Mouse (Mus musculus) small intestine, adult 2 months (tissue): ENCODE measurements around the gene Cacna1i. TPM values are rescaled to one million over a fixed set of nuclear protein-coding genes. Genes with fewer than 3 reads are reported as not detected.

ENCODE experiments used
- H3K27ac ChIP-seq: fragments of 200-500 bp; 2 replicates; pipeline ENCODE4 v1.5.1; 2012; ENCODE audit warnings: low read depth, low read length, control low read depth, inconsistent platforms; ENCODE audit not compliant: insufficient read depth
- H3K27me3 ChIP-seq: fragments of 200-500 bp; 2 replicates; pipeline ENCODE4 v1.6.1; 2012; ENCODE audit warnings: mild to moderate bottlenecking, moderate library complexity, low read length, inconsistent platforms; ENCODE audit not compliant: control insufficient read depth, insufficient read depth
- H3K36me3 ChIP-seq: fragments of 200-500 bp; 2 replicates; pipeline ENCODE4 v1.6.1; 2012; ENCODE audit warnings: mild to moderate bottlenecking, low read length, control low read depth, inconsistent platforms; ENCODE audit not compliant: control insufficient read depth, insufficient read depth
- H3K4me1 ChIP-seq: fragments of 200-500 bp; 2 replicates; pipeline ENCODE4 v1.6.1; 2012; ENCODE audit warnings: low read length, inconsistent platforms, mixed read lengths; ENCODE audit not compliant: control insufficient read depth, insufficient read depth, insufficient read length
- H3K4me3 ChIP-seq: fragments of 200-500 bp; 2 replicates; pipeline ENCODE4 v1.5.1; 2012; ENCODE audit warnings: low read depth, mild to moderate bottlenecking, control low read depth, inconsistent platforms, low read length, moderate library complexity
- CTCF ChIP-seq: fragments of 200-500 bp; IDR thresholded peaks from 2 replicates; pipeline ENCODE4 v1.5.1; 2012; ENCODE audit warnings: low read depth, mild to moderate bottlenecking, control low read depth, inconsistent platforms, low read length, moderate library complexity, mixed read lengths; ENCODE audit not compliant: insufficient replicate concordance, insufficient read length; ENCODE audit errors: extremely low read depth
- POLR2A ChIP-seq: fragments of 200-500 bp; IDR thresholded peaks from 2 replicates; pipeline ENCODE4 v1.6.1; 2012; ENCODE audit warnings: low read depth, mild to moderate bottlenecking, control low read depth, inconsistent platforms, low read length, moderate library complexity
- WGBS: fragments of 180-500 bp; shearing (Covaris S2); methylation state at CpG from one replicate; pipeline ENCODE4 v1.1.7; 2018; 5-methylcytosine and 5-hydroxymethylcytosine counted together
- polyA plus RNA-seq: library from polyadenylated mRNA; depleted of rRNA; stranded (reverse); fragments of >200 nt; gene quantifications from 2 replicates; pipeline ENCODE4 v1.2.3, GENCODE M21; 2012

Gene Cacna1i
- polyA plus RNA-seq, 1 experiment: 0.85 TPM

DNA sequence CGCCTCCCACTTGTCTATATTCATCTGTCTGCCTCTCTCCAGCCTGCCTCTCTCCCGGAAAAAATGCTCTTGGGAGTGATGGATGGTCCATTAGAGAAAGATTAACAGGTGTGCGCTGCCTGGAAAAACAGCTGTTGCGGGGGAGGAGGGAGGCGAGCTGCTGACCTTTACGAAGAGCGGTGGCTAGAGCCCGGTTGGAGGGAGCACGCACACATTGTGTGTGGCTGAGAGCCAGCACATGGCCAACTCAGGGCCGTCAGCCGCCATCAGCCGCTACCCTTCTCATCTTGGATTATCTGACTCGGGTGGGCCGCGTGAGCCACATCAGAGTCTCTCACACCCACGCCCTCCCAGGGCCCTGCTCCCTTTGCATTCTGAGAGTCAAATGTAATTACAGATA lies 79.9 kb downstream of the Cacna1i start:
- Histone ChIP-seq H3K27me3 (no peaks in the 10 kb centered on the region), H3K36me3 (no peaks in the 10 kb centered on the region), H3K4me1 (no peaks in the 10 kb centered on the region), H3K27ac (no peak overlapping the region), H3K4me3 (no peak overlapping the region)
- WGBS: 24% methylated on average over 16 of the region's 16 CpGs
- no peak for TF ChIP-seq POLR2A
- no peak for TF ChIP-seq CTCF

DNA sequence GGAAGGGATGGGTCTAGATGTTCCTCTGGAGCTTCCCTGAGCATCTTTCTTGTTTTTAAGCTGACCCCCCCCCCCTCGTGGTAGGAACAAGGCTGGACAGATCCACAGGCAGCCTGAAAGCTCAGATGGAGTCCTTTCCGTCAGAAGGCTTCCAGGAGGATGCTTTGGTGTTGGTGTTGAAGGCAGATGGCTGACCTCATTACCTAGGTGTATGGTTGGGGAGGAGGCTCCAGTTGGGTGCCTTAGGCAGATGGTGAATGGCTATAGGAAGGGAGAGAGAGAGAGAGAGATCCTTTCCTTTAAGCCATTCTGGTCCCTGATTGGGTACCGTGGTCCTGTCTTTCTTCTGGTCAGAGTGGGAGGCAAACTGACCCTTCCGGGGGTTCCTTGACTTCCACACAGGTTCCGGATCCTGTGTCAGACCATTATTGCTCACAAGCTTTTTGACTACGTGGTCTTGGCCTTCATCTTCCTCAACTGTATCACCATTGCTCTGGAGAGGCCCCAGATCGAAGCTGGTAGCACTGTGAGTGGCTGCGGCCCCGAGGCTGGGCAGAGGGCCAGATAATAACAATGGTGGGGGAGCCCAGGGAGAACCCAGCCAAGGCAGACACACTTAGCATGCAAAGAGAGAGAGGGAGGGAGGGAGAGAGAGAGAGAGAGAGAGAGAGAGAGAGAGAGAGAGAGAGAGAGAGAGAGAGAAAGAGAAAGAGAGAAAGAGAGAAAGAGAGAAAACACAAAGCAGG lies 86.4 kb downstream of the Cacna1i start:
- H3K27ac ChIP-seq: no peak overlapping the region
- TF ChIP-seq POLR2A (no peak), CTCF (no peak)
- H3K36me3 ChIP-seq: no peaks in the 10 kb centered on the region
- H3K4me3 ChIP-seq: no peak overlapping the region
- no peaks in the 10 kb centered on the region for H3K27me3 ChIP-seq
- no peaks in the 10 kb centered on the region for H3K4me1 ChIP-seq
- 62% methylated on average over 9 of the region's 9 CpGs for WGBS

DNA sequence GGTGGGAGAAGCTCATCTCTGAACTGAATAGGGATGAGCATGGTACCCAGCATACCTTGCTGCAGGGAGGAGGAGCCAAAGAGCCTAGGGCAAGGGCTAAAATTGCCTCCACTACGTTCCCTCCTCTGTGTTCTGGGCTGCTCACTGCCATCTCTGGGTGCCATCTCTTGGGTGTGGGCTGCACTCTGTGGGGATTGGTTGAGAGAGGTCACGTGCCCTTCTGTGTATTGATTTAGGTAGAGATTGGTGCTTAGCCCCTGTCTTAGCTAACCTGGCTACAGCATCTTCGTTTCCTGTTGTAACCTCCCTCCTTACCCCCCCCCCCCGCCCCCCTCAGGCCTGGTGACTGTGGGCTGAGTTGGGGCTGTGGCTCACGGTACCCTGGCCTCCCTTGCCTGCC lies 87.8 kb downstream of the Cacna1i start:
- H3K4me3 ChIP-seq: no peak overlapping the region
- H3K36me3 ChIP-seq: no peaks in the 10 kb centered on the region
- H3K27me3 ChIP-seq: no peaks in the 10 kb centered on the region
- no peaks in the 10 kb centered on the region for H3K4me1 ChIP-seq
- no peak for TF ChIP-seq POLR2A
- TF ChIP-seq CTCF: no peak
- no peak overlapping the region for H3K27ac ChIP-seq
- WGBS: 51% methylated on average over 5 of the region's 5 CpGs

- Histone ChIP-seq H3K4me1 (no peaks in the 10 kb centered on the region), H3K4me3 (no peak overlapping the region), H3K36me3 (no peaks in the 10 kb centered on the region), H3K27me3 (no peaks in the 10 kb centered on the region), H3K27ac (no peak overlapping the region)
- TF ChIP-seq POLR2A (no peak), CTCF (no peak)
- WGBS: 71% methylated on average over 2 of the region's 2 CpGs
Measured at GRCm38 (mm10) chr15:80387185-80387584, 100.1 kb downstream of the Cacna1i start.

DNA sequence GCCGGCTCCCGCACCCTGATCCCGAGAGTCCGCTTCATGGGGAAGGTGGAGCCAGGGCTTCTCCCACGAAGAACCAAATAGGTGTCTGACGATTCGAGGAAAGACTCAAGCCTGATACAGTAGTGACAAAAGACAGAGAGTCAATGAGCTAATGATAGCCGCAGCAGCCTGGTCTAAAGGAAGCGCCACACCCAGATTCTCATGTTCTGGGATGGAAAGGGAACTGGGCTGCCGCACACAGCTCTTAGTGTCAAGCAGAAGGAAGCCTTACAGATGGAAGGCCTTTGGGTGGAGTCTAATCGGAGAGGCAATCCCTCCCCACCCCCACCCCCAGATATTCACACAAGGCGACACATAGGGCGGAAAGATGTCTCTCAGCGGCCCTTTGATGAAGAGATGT lies 104.8 kb downstream of the Cacna1i start:
- WGBS: 82% methylated on average over 14 of the region's 14 CpGs
- no peaks in the 10 kb centered on the region for H3K4me1 ChIP-seq
- H3K27me3 ChIP-seq: no peaks in the 10 kb centered on the region
- no peak overlapping the region for H3K27ac ChIP-seq
- H3K36me3 ChIP-seq: no peaks in the 10 kb centered on the region
- TF ChIP-seq CTCF: no peak
- TF ChIP-seq POLR2A: no peak
- no peak overlapping the region for H3K4me3 ChIP-seq

DNA sequence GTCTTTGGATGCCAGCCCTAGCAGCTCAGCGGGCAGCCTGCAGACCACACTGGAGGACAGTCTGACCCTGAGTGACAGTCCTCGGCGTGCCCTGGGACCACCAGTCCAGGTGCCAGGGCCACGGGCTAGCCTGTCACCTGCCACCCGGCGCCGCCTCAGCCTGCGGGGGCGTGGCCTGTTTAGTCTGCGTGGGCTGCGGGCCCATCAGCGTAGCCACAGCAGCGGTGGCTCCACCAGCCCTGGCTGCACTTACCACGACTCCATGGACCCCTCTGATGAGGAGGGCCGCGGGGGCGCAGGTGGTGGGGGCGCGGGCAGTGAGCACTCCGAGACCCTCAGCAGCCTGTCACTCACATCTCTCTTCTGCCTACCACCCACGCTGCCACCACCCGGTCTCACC lies 108.0 kb downstream of the Cacna1i start:
- no peaks in the 10 kb centered on the region for H3K36me3 ChIP-seq
- no peak overlapping the region for H3K27ac ChIP-seq
- no peak for TF ChIP-seq POLR2A
- no peak for TF ChIP-seq CTCF
- 64% methylated on average over 22 of the region's 22 CpGs for WGBS
- H3K4me1 ChIP-seq: no peaks in the 10 kb centered on the region
- H3K27me3 ChIP-seq: no peaks in the 10 kb centered on the region
- H3K4me3 ChIP-seq: no peak overlapping the region

DNA sequence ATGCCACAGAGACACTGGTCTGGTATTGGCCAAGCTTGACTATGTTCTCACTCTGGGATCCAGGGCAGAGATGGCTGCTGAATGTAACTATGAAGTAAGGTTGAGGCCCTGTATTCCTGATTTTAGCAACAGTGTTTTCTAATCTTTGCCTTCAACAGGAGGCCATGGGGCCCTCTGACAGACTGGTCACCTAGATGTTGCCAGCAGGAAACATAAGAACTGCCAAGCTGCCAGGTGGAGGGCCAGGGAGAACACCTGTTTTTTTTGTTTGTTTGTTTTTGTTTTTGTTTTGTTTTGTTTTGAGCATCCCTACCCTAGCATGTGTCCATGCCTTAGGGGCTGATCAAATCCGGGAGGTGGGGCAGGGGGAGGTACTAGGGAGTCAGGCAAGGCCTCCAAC lies 112.4 kb downstream of the Cacna1i start:
- TF ChIP-seq POLR2A: no peak
- no peak for TF ChIP-seq CTCF
- WGBS: 67% methylated on average over 1 of the region's 1 CpGs
- Histone ChIP-seq H3K4me3 (no peak overlapping the region), H3K4me1 (no peaks in the 10 kb centered on the region), H3K27ac (no peak overlapping the region), H3K27me3 (no peaks in the 10 kb centered on the region), H3K36me3 (no peaks in the 10 kb centered on the region)
